Mouse (Mus musculus): ENCODE results near the gene Hdac9. TPM values are rescaled to one million over a fixed set of nuclear protein-coding genes. Genes with fewer than 3 reads are reported as not detected.

The Hdac9 gene
- polyA plus RNA-seq, 1 experiment from 2014 or later: 11.4 TPM

GRCm38 (mm10) chr12:34200030-34200446 lies 716.9 kb downstream of the Hdac9 start:
- Histone ChIP-seq H3K4me1 (no peaks in the 10 kb centered on the region), H3K36me3 (no peaks in the 10 kb centered on the region), H3K4me2 (no peak overlapping the region), H3K27ac (replicated peaks) (no peak overlapping the region), H3K9me3 (replicated peaks) (no peaks in the 10 kb centered on the region), H3K4me3 (replicated peaks) (no peak overlapping the region), H3K9ac (replicated peaks) (no peak overlapping the region), H3K27me3 (replicated peaks) (no peaks in the 10 kb centered on the region)
- ATAC-seq (ENCODE audit: low FRiP score): no peak
- 49% methylated on average over 4 of the region's 4 CpGs for WGBS

DNA sequence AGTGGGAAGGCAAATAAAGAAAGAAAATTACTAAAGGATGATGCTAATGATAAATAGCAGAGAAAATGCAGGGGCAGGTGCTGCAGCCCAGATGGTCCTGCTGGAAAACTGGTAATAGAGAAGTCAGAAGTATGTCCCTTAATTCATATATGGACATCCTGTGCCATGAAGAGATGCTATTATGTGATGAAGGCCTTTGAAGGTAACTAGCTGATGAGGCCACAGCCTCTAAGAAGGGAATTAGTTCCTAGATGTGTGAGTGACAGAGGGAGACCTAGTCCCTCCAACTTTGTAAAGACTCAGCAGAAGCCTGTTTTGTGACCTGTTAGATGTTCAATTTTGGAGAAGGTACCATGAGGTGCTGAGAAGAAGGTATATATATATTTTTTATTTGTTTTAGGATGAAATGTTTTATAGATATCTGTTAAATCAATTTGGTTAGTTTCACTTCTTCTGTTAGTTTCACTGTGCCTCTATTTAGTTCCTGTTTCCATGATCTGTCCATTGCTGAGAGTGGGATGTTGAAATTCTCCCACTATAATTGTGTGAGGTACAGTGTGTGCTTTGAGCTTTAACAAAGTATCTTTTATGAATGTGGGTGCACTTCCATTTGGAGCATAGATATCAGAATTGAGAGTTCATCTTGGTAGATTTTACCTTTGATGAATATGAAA lies 721.6 kb downstream of the Hdac9 start:
- no peak overlapping the region for H3K4me3 ChIP-seq (replicated peaks)
- no peak overlapping the region for H3K9ac ChIP-seq (replicated peaks)
- no peaks in the 10 kb centered on the region for H3K36me3 ChIP-seq
- no peaks in the 10 kb centered on the region for H3K9me3 ChIP-seq (replicated peaks)
- ATAC-seq (ENCODE audit: low FRiP score): no peak
- H3K4me2 ChIP-seq: no peak overlapping the region
- H3K27me3 ChIP-seq (replicated peaks): no peaks in the 10 kb centered on the region
- no peaks in the 10 kb centered on the region for H3K4me1 ChIP-seq
- H3K27ac ChIP-seq (replicated peaks): no peak overlapping the region

- H3K27me3 ChIP-seq (replicated peaks): no peaks in the 10 kb centered on the region
- 97% methylated on average over 4 of the region's 4 CpGs for WGBS
- no peak overlapping the region for H3K27ac ChIP-seq (replicated peaks)
- no peaks in the 10 kb centered on the region for H3K9me3 ChIP-seq (replicated peaks)
- H3K9ac ChIP-seq (replicated peaks): no peak overlapping the region
- no peaks in the 10 kb centered on the region for H3K36me3 ChIP-seq
- no peak for ATAC-seq (ENCODE audit: low FRiP score)
- no peak overlapping the region for H3K4me2 ChIP-seq
- no peaks in the 10 kb centered on the region for H3K4me1 ChIP-seq
- no peak overlapping the region for H3K4me3 ChIP-seq (replicated peaks)
Observed at GRCm38 (mm10) chr12:34194116-34194515, 722.8 kb downstream of the Hdac9 start.

DNA sequence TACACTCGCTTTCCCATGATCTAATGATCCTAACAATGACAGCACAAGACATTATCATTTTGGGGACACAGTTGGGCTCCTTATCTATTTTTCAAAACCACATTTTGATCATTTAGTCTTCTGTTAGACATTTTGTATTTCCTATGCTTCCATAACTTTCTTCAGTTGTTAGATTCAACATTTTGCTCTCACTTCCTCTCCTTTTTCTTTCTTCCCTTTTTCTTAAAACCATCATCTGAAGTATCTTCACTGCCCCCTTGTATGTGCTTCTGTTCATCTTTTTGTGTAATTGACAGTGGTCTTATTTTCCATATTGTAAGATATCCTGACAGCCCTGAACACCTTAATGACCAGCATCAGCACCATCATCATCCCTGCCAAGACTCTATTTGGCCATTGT lies 725.6 kb downstream of the Hdac9 start:
- Histone ChIP-seq H3K27me3 (replicated peaks) (no peaks in the 10 kb centered on the region), H3K4me3 (replicated peaks) (no peak overlapping the region), H3K4me2 (no peak overlapping the region), H3K36me3 (no peaks in the 10 kb centered on the region), H3K27ac (replicated peaks) (no peak overlapping the region), H3K9ac (replicated peaks) (no peak overlapping the region), H3K4me1 (no peaks in the 10 kb centered on the region), H3K9me3 (replicated peaks) (no peaks in the 10 kb centered on the region)
- WGBS: 92% methylated on average over 1 of the region's 1 CpGs
- no peak for ATAC-seq (ENCODE audit: low FRiP score)

- ATAC-seq (ENCODE audit: low FRiP score): no peak
- Histone ChIP-seq H3K27me3 (replicated peaks) (no peaks in the 10 kb centered on the region), H3K9ac (replicated peaks) (no peak overlapping the region), H3K4me1 (no peaks in the 10 kb centered on the region), H3K4me3 (replicated peaks) (no peak overlapping the region), H3K36me3 (no peaks in the 10 kb centered on the region), H3K27ac (replicated peaks) (no peak overlapping the region), H3K4me2 (no peak overlapping the region), H3K9me3 (replicated peaks) (no peaks in the 10 kb centered on the region)
- WGBS: 83% methylated on average over 4 of the region's 4 CpGs
Observed at GRCm38 (mm10) chr12:34178931-34179330, 738.0 kb downstream of the Hdac9 start.

- Histone ChIP-seq H3K9me3 (replicated peaks) (no peaks in the 10 kb centered on the region), H3K4me2 (no peak overlapping the region), H3K4me1 (no peaks in the 10 kb centered on the region), H3K27ac (replicated peaks) (no peak overlapping the region), H3K36me3 (no peaks in the 10 kb centered on the region), H3K27me3 (replicated peaks) (no peaks in the 10 kb centered on the region), H3K4me3 (replicated peaks) (no peak overlapping the region), H3K9ac (replicated peaks) (no peak overlapping the region)
- ATAC-seq (ENCODE audit: low FRiP score): no peak
- 88% methylated on average over 3 of the region's 3 CpGs for WGBS
Observed at GRCm38 (mm10) chr12:34176790-34177189, 740.1 kb downstream of the Hdac9 start.

DNA sequence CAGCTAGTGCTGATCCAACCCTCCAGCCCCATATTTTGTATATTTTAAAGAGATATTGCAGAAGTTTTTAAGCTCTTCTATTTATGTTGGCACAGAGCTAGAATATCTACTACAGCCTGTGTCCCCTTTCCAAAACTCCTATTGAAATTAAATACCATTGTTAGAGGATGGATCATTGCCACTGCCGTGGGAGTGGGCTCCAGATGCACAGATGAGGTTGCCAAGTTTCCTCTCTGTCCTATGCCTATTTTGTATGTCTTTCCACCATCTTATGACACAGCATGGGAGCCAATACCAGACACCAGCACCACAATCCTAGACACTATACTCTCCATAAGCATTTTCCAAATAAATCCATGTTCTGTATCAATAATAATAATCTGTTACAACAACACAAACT lies 743.9 kb downstream of the Hdac9 start:
- Histone ChIP-seq H3K9ac (replicated peaks) (no peak overlapping the region), H3K36me3 (no peaks in the 10 kb centered on the region), H3K9me3 (replicated peaks) (no peaks in the 10 kb centered on the region), H3K4me3 (replicated peaks) (no peak overlapping the region), H3K27ac (replicated peaks) (no peak overlapping the region), H3K27me3 (replicated peaks) (no peaks in the 10 kb centered on the region), H3K4me2 (no peak overlapping the region), H3K4me1 (no peaks in the 10 kb centered on the region)
- no peak for ATAC-seq (ENCODE audit: low FRiP score)
- 50% methylated on average over 1 of the region's 1 CpGs for WGBS

- H3K27me3 ChIP-seq (replicated peaks): no peaks in the 10 kb centered on the region
- H3K9me3 ChIP-seq (replicated peaks): no peaks in the 10 kb centered on the region
- H3K9ac ChIP-seq (replicated peaks): no peak overlapping the region
- no peaks in the 10 kb centered on the region for H3K4me1 ChIP-seq
- no peak overlapping the region for H3K27ac ChIP-seq (replicated peaks)
- no peak overlapping the region for H3K4me2 ChIP-seq
- no peak for ATAC-seq (ENCODE audit: low FRiP score)
- no peaks in the 10 kb centered on the region for H3K36me3 ChIP-seq
- no peak overlapping the region for H3K4me3 ChIP-seq (replicated peaks)
- 66% methylated on average over 3 of the region's 3 CpGs for whole genome bisulfite sequencing
Observed at GRCm38 (mm10) chr12:34170601-34171000, 746.3 kb downstream of the Hdac9 start.

GRCm38 (mm10) chr12:34165674-34166073 lies 751.2 kb downstream of the Hdac9 start:
- Histone ChIP-seq H3K36me3 (no peaks in the 10 kb centered on the region), H3K9ac (replicated peaks) (no peak overlapping the region), H3K27me3 (replicated peaks) (no peaks in the 10 kb centered on the region), H3K4me1 (no peaks in the 10 kb centered on the region), H3K4me2 (no peak overlapping the region), H3K4me3 (replicated peaks) (no peak overlapping the region), H3K27ac (replicated peaks) (no peak overlapping the region), H3K9me3 (replicated peaks) (no peaks in the 10 kb centered on the region)
- no peak for ATAC-seq (ENCODE audit: low FRiP score)
- 70% methylated on average over 4 of the region's 4 CpGs for WGBS

DNA sequence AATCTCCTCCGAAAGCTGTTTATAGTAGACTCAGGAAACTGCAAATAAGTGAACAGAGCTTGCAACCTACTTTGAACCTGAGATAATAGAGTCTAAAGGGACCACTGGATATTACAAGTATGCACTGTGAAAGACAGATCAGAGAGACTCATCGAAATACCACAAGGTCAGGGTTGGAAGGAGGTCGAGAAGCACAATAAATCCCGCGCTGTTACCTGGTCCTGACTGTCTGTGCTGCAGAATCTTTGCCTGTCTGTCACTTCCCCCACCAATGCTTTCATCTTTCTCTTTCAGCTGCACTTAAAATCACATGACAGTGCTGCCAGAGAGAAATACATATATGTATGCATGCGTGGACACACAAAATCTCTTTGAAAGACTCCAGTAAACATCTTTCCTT lies 760.6 kb downstream of the Hdac9 start:
- no peak overlapping the region for H3K9ac ChIP-seq (replicated peaks)
- no peak overlapping the region for H3K4me3 ChIP-seq (replicated peaks)
- H3K9me3 ChIP-seq (replicated peaks): no peaks in the 10 kb centered on the region
- H3K27ac ChIP-seq (replicated peaks): no peak overlapping the region
- H3K36me3 ChIP-seq: no peaks in the 10 kb centered on the region
- 83% methylated on average over 6 of the region's 6 CpGs for WGBS
- no peaks in the 10 kb centered on the region for H3K27me3 ChIP-seq (replicated peaks)
- no peak overlapping the region for H3K4me2 ChIP-seq
- ATAC-seq (ENCODE audit: low FRiP score): no peak
- peaks cover 5% of the 10 kb centered on the region for H3K4me1 ChIP-seq

DNA sequence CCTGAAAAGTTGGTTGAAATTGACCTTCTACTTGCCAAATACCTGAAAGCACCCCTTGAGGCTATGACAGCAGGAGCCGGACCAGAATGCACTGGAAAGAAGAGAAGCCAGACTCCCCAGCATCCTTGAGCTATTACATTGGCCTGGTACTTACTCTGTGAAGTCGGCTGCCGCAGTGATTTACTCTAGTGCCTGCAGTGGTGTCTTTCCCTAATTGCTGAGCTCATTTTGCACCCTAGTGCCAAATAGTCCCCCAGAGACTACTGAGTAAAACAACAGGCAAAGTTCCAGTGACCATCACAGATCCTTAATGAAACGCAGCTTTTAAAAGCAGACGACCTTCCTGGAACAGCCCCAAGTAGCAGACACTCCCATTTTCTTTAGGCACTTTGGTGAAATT lies 761.2 kb downstream of the Hdac9 start:
- 11% methylated on average over 5 of the region's 5 CpGs for WGBS
- Histone ChIP-seq H3K9ac (replicated peaks) (no peak overlapping the region), H3K9me3 (replicated peaks) (no peaks in the 10 kb centered on the region), H3K36me3 (no peaks in the 10 kb centered on the region), H3K27me3 (replicated peaks) (no peaks in the 10 kb centered on the region), H3K27ac (replicated peaks) (no peak overlapping the region), H3K4me1 (peaks cover 5% of the 10 kb centered on the region), H3K4me2 (no peak overlapping the region), H3K4me3 (replicated peaks) (no peak overlapping the region)
- ATAC-seq (ENCODE audit: low FRiP score): no peak

- no peaks in the 10 kb centered on the region for H3K27me3 ChIP-seq (replicated peaks)
- peaks cover 5% of the 10 kb centered on the region for H3K4me1 ChIP-seq
- no peaks in the 10 kb centered on the region for H3K9me3 ChIP-seq (replicated peaks)
- H3K27ac ChIP-seq (replicated peaks): no peak overlapping the region
- no peak overlapping the region for H3K4me2 ChIP-seq
- no peak overlapping the region for H3K4me3 ChIP-seq (replicated peaks)
- 78% methylated on average over 3 of the region's 3 CpGs for WGBS
- no peaks in the 10 kb centered on the region for H3K36me3 ChIP-seq
- ATAC-seq (ENCODE audit: low FRiP score): no peak
- no peak overlapping the region for H3K9ac ChIP-seq (replicated peaks)
Observed at GRCm38 (mm10) chr12:34154757-34155156, 762.1 kb downstream of the Hdac9 start.

DNA sequence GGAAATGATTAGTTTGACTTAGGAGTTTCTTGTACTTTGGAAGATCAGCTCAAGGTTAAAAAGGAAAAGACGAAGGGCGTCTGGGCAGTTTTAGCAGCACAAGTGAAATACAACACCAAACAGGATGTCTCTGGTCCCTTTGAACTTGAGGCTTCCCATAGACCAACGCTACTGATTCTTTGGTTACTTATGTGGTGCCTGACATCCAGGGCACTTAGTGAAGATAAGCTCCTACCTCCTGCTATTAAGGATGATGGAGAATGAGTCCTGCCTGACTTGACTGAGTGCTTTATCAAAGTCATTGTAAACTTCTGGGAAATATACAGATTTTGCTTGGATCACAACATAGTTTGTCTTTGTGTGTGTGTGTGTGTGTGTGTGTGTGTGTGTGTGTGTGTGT lies 765.6 kb downstream of the Hdac9 start:
- 72% methylated on average over 3 of the region's 3 CpGs for WGBS
- no peak overlapping the region for H3K27ac ChIP-seq (replicated peaks)

More for the DNA sequence above, 765.6 kb downstream of the Hdac9 start:
- Histone ChIP-seq H3K9me3 (replicated peaks) (no peaks in the 10 kb centered on the region), H3K4me2 (no peak overlapping the region), H3K36me3 (no peaks in the 10 kb centered on the region), H3K9ac (replicated peaks) (no peak overlapping the region), H3K27me3 (replicated peaks) (no peaks in the 10 kb centered on the region), H3K4me3 (replicated peaks) (no peak overlapping the region), H3K4me1 (peaks cover 5% of the 10 kb centered on the region)
- ATAC-seq (ENCODE audit: low FRiP score): no peak

All from neural tube, embryonic 15.5 days (tissue).